Comparison of ENCODE assay signal across 9 mouse cellular contexts in genomic region chr3:69289833-69290232, GRCm38 (mm10). TPM values are rescaled to one million over a fixed set of nuclear protein-coding genes. Genes with fewer than 3 reads are reported as not detected.
DNase-seq lines count a peak whose midpoint lies in the region; ATAC-seq and TF ChIP-seq lines count a peak whose summit lies in the region.
"Had no signal": no experiment of that assay in that cellular context is flagged by ENCODE, and none has a peak within 500 bp of the region (broad histone marks: within the 10 kb centered on the region; RNA-seq: fewer than 3 reads in every experiment).

No protein-coding gene starts in this region.

- TF ChIP-seq POLR2A in kidney, adult 2 months (IDR thresholded peaks at IDR 0.05; ENCODE audit: low read depth, low read length): no peak

- no peaks in the 10 kb centered on the region for H3K27me3 ChIP-seq in forebrain, embryonic 16.5 days (replicated peaks; ENCODE audit: control insufficient read depth, insufficient read depth, low read length)
- no peaks in the 10 kb centered on the region for H3K27me3 ChIP-seq in kidney, adult 2 months (replicated peaks; ENCODE audit: control insufficient read depth, insufficient read depth, low read length)

- H3K4me3 ChIP-seq in forebrain, embryonic 16.5 days (replicated peaks; ENCODE audit: low read length): peak overlapping the region; percentile 19
- no peak overlapping the region for H3K4me3 ChIP-seq in kidney, adult 2 months (ENCODE audit: insufficient read depth, low read depth, low read length)

- no peak for TF ChIP-seq CTCF in kidney, adult 2 months (conservative IDR thresholded peaks at IDR 0.05; ENCODE audit: insufficient read depth, insufficient read length, low read depth, low read length)

- no peaks in the 10 kb centered on the region for H3K36me3 ChIP-seq in forebrain, embryonic 16.5 days (ENCODE audit: control insufficient read depth, insufficient read depth)
- no peaks in the 10 kb centered on the region for H3K36me3 ChIP-seq in kidney, adult 2 months (ENCODE audit: control insufficient read depth, insufficient read depth, low read length)

- peaks cover 15% of the 10 kb centered on the region for H3K4me1 ChIP-seq in forebrain, embryonic 16.5 days (replicated peaks; ENCODE audit: control insufficient read depth, insufficient read depth, low read length)
- no peaks in the 10 kb centered on the region for H3K4me1 ChIP-seq in kidney, adult 2 months (ENCODE audit: control insufficient read depth, insufficient read depth, low read length)

- no peak overlapping the region for H3K9ac ChIP-seq in forebrain, embryonic 16.5 days (replicated peaks; ENCODE audit: low read depth, low read length)
- H3K9ac ChIP-seq: liver, embryonic 14.5 days had no signal

- peak; percentile 6 to 11 for DNase-seq in adrenal gland, postnatal 36 days
- DNase-seq in adrenal gland, adult 8-10 months: no peak
- peak; percentile 58 for DNase-seq in A20 (ENCODE audit: low read depth, low spot score)
- DNase-seq in layer of hippocampus, postnatal 10 days (ENCODE audit: low spot score in 2 of 2): peak; percentile 29 to 50
- DNase-seq in natural killer cell, adult 2 months (ENCODE audit: low spot score in 2 of 2): peak; percentile 68 to 80
- peak; percentile 39 to 60 for DNase-seq in thymus, postnatal 36 days
- DNase-seq in kidney, adult 2 months: no peak

- H3K4me2 ChIP-seq in forebrain, embryonic 16.5 days (ENCODE audit: low read length): peak overlapping the region; percentile 37

- peak; percentile 88 for ATAC-seq in forebrain, embryonic 16.5 days

- H3K27ac ChIP-seq in forebrain, embryonic 16.5 days (ENCODE audit: low read length): peak overlapping the region; percentile 42; the same call in 1 of the 2 replicates
- no peak overlapping the region for H3K27ac ChIP-seq in kidney, adult 2 months (ENCODE audit: insufficient read depth, low read depth, low read length)
- H3K27ac ChIP-seq: liver, embryonic 14.5 days had no signal

- H3K9me3 ChIP-seq in forebrain, embryonic 16.5 days (ENCODE audit: control insufficient read depth, low read length): no peaks in the 10 kb centered on the region

- WGBS in forebrain, embryonic 16.5 days: 19% methylated on average over 14 of the region's 14 CpGs
- 62% methylated on average over 14 of the region's 14 CpGs for WGBS in kidney, adult 2 months

RNA-seq across cellular contexts. Expression of gene Ppm1l, which starts 26.8 kb away (rescaled TPM):
- 10 to 100 TPM; 13.5 to 15.9 TPM for total RNA-seq in adrenal gland, postnatal 36 days (2021)
- total RNA-seq in adrenal gland, adult 8-10 months (2022): 10 to 100 TPM; 15.4 to 22.2 (median 19.6) TPM
- polyA plus RNA-seq in forebrain, embryonic 16.5 days (2015; fragmentation: Nextera tagmentation; extraction: Ambion mirVana): 24.4 and 27.8 TPM in 2 replicates
- total RNA-seq in layer of hippocampus, postnatal 10 days (2021): 10 to 100 TPM; 56.7 to 57.7 TPM
- 4.0 TPM in 2 replicates for polyA plus RNA-seq in kidney, adult 2 months (2012; rRNA removed)

Comparison
In these comparisons a context has a peak if more than half of its experiments do, and no peak if none do; other contexts are left out.
1. DNase-seq: peak in adrenal gland, postnatal 36 days (2 of 2), A20 (single experiment), layer of hippocampus, postnatal 10 days (2 of 2), natural killer cell, adult 2 months (2 of 2) and thymus, postnatal 36 days (2 of 2); none in adrenal gland, adult 8-10 months (single experiment) and kidney, adult 2 months (single experiment).